Mouse (Mus musculus) heart, embryonic 14.5 days (tissue): Measurements from ENCODE around the gene Tnfrsf13c. TPM values are rescaled to one million over a fixed set of nuclear protein-coding genes. Genes with fewer than 3 reads are reported as not detected.
A peak's percentile ranks its signal among the peaks of the same experiment; 100 is the strongest.

ENCODE experiments used
- ATAC-seq: fragments of 200-750 bp; cut with Nextera tagmentation; 2 replicates; pipeline ENCODE4 v1.8.0; 2017; ENCODE audit warnings: low read depth, moderate TSS enrichment; ENCODE audit not compliant: insufficient number of reproducible peaks, insufficient read depth, low FRiP score
- H3K27ac ChIP-seq, 2 experiments: fragments of 200-500 bp in 1 of 2; fragments of 300-500 bp in 1 of 2; sonication (generic) in 1 of 2; replicated peaks in 1 of 2; 2 replicates each; pipeline ENCODE4 v1.5.1; 2012 to 2014; ENCODE audit warnings: low read depth in 2 of 2, low read length in 2 of 2, control low read depth in 1 of 2, mild to moderate bottlenecking in 1 of 2, mixed read lengths in 1 of 2; ENCODE audit not compliant: control insufficient read depth in 1 of 2, insufficient read depth in 1 of 2
- H3K27me3 ChIP-seq: fragments of 300-500 bp; sonication (generic); 2 replicates; pipeline ENCODE4 v1.6.1; 2014; ENCODE audit warnings: mild to moderate bottlenecking, low read length, control low read depth; ENCODE audit not compliant: control insufficient read depth, insufficient read depth
- H3K36me3 ChIP-seq: fragments of 300-500 bp; sonication (generic); 2 replicates; pipeline ENCODE4 v1.6.1; 2014; ENCODE audit warnings: mild to moderate bottlenecking, control low read depth, low read length, mixed read lengths; ENCODE audit not compliant: control insufficient read depth, insufficient read depth
- H3K4me1 ChIP-seq, 2 experiments: fragments of 200-500 bp in 1 of 2; fragments of 300-500 bp in 1 of 2; sonication (generic) in 1 of 2; 2 replicates each; pipeline ENCODE4 v1.6.1; 2012 to 2014; ENCODE audit warnings: low read length in 2 of 2, control low read depth in 1 of 2, mixed read lengths in 1 of 2; ENCODE audit not compliant: control insufficient read depth in 2 of 2, insufficient read depth in 2 of 2
- H3K4me2 ChIP-seq: fragments of 300-500 bp; sonication (generic); 2 replicates; pipeline ENCODE4 v1.6.1; 2014; ENCODE audit warnings: mild to moderate bottlenecking, low read length
- H3K4me3 ChIP-seq, 2 experiments: fragments of 200-500 bp in 1 of 2; fragments of 300-500 bp in 1 of 2; sonication (generic) in 1 of 2; 2 replicates each; pipeline ENCODE4 v1.5.1; 2012 to 2014; ENCODE audit warnings: low read length in 2 of 2, mild to moderate bottlenecking in 2 of 2, control low read depth in 1 of 2, low read depth in 1 of 2, moderate library complexity in 1 of 2; ENCODE audit not compliant: control insufficient read depth in 1 of 2, insufficient read depth in 1 of 2
- H3K9ac ChIP-seq: fragments of 300-500 bp; sonication (generic); 2 replicates; pipeline ENCODE4 v1.6.1; 2014; ENCODE audit warnings: mild to moderate bottlenecking, low read length
- H3K9me3 ChIP-seq: fragments of 300-500 bp; sonication (generic); 2 replicates; pipeline ENCODE4 v1.6.1; 2016; ENCODE audit warnings: low read length, control low read depth; ENCODE audit not compliant: control insufficient read depth
- WGBS: fragments of 180-500 bp; shearing (Covaris S2); extraction: QIAGEN DNeasy Blood & Tissue Kit; methylation state at CpG from one replicate; pipeline ENCODE4 v1.1.7; 2014; 5-methylcytosine and 5-hydroxymethylcytosine counted together
- polyA plus RNA-seq: library from polyadenylated mRNA; unstranded; fragments of >200 nt; fragmentation: Nextera tagmentation; extraction: Ambion mirVana; gene quantifications from 2 replicates; pipeline ENCODE4 v1.2.1, GENCODE M21; 2014

Gene Tnfrsf13c
- polyA plus RNA-seq, 1 experiment from 2014 or later: 0.11 TPM

DNA sequence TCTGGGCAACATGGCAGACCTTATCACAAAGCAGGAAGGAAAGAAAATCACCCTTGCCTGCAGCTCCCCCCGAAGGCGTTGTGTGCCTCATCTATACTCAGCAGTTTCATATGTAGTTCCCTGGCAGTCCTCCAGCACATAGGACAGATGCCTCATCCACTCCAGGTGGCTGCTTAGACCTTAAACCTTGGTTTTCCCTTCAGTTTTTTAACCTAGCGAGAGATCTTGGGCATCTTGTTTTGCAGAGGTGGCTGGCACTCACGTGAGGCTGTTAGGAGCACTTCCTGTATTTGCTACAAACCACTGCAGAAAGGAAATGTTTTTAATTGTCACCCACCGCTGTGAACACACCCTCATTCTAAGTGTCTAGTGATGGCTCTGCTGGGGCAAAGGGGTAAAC, 37.2 kb downstream of the Tnfrsf13c start:
- WGBS: 54% methylated on average over 5 of the region's 5 CpGs
- Histone ChIP-seq H3K4me3 (no peak overlapping the region), H3K9me3 (no peaks in the 10 kb centered on the region; the same call in 1 of the 2 replicates), H3K36me3 (peaks cover 61% of the 10 kb centered on the region), H3K9ac (no peak overlapping the region), H3K27ac (peak overlapping the region; percentile 30 to 49; a peak in 3 of 4 replicates), H3K27me3 (peaks cover 3% of the 10 kb centered on the region; the same call in 1 of the 2 replicates), H3K4me2 (peak overlapping the region; percentile 31; the same call in 1 of the 2 replicates), H3K4me1 (peaks cover 35 to 40% of the 10 kb centered on the region in 2 experiments)
- ATAC-seq: no peak

DNA sequence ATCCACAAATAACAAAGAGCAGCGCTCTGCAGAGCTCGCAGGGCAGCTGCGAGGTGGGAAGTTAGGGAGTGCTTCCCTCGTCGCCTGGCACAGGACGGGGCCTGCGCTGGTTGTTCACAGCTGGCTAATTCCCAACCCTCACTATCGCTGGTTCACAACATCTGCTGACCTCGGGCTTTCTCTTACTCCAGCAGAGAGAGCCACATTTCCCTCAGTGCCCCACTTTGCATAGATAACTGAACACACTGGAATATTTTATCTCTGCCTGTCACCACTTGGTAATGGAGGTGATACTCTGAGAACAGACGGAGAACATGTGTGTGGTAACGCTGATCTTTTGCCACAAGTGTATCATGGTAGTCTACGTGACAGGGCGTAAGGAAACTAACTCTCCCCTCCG, 38.0 kb downstream of the Tnfrsf13c start:
- Histone ChIP-seq H3K9me3 (no peaks in the 10 kb centered on the region; the same call in 1 of the 2 replicates), H3K4me3 (no peak overlapping the region), H3K36me3 (peaks cover 61% of the 10 kb centered on the region), H3K4me2 (peak overlapping the region; percentile 31), H3K4me1 (peaks cover 38 to 45% of the 10 kb centered on the region in 2 experiments), H3K9ac (no peak overlapping the region), H3K27me3 (peaks cover 3% of the 10 kb centered on the region; the same call in 1 of the 2 replicates), H3K27ac (peak overlapping the region; percentile 30 to 49; a peak in 3 of 4 replicates)
- peak; percentile 80 for ATAC-seq
- WGBS: 15% methylated on average over 14 of the region's 14 CpGs

DNA sequence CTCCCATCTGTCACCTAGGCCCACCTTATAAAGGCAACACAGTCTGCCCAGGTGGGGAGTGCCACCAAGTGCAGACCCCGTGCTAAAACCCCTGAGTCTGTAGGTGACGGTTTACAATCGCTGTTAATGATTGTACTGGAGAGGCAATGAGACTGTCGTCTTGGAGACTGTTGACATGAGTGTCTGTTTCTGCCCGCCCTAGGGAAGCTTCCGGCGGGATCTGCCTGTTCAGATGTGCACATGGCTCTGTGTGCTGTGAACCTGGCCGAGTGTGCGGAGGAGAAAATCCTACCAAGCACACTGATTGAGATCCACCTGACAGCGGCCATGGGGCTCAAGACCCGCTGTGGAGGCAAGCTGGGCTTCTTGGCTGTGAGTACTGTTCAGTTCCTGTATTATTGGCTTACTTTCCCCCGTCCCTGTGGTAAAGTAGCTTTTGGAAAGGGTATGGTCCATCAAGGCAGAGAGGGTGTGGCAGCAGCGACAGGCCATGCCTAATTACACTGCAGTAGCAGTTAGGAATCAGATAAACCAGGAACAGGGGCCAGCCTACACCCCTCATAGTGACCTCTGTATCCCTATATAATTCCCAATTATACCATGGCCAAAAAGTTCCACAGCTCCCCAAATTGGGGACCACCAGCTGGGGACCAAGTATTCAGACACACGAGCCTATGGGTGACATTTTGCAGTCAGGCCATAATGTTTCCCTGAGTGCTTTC, 38.9 kb downstream of the Tnfrsf13c start:
- WGBS: 76% methylated on average over 14 of the region's 14 CpGs
- Histone ChIP-seq H3K27ac (peak overlapping the region in 1 of 2 experiments; percentile 49; a peak in 2 of 4 replicates), H3K36me3 (peaks cover 62% of the 10 kb centered on the region)

DNA sequence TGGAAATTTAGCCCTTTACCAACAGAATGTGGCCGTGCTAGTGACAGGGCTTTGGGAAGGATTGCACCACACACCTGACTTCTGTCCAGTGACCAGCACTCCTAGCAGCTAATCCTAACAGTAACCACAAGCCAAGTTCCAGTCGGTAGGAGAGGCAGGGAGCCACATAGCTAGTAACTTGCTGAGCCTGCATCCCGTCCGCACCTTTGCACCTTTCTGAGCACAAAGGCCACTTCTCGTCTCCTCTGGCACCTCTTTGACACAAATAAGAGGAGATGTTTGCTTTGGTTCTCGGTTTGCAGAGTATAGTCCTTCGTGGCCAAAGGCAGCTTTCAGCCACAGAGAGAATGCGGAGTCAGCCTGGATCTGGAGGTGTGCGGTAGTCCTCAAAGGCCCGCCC, 39.5 kb downstream of the Tnfrsf13c start:
- peaks cover 64% of the 10 kb centered on the region for H3K36me3 ChIP-seq

More for the DNA sequence above, 38.9 kb downstream of the Tnfrsf13c start:
- Histone ChIP-seq H3K9ac (no peak overlapping the region; the same call in 1 of the 2 replicates), H3K9me3 (no peaks in the 10 kb centered on the region; the same call in 1 of the 2 replicates), H3K4me1 (peaks cover 43 to 54% of the 10 kb centered on the region in 2 experiments), H3K4me2 (peak overlapping the region; percentile 31; the same call in 1 of the 2 replicates), H3K4me3 (no peak overlapping the region), H3K27me3 (peaks cover 3% of the 10 kb centered on the region; the same call in 1 of the 2 replicates)
- no peak for ATAC-seq

DNA sequence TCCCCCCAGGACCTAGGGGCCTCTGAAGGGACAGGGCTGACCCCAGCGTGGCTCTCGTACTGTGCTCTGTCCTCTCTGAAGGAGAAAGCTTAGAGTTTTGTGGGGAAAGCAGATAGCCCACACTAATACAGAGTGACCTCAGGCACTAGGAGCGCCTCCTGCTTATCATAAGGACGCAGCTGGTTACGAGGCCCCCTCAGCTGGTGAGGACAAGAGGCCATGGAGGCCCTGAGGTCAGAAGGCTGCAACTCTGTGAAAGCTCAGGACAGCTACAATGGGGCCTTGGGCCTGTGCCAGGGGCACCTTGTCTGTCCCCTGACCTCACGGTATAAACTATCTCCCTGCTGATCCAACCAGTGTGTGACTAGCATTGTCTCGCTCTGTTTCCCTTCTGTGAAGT, 40.0 kb downstream of the Tnfrsf13c start:
- H3K9ac ChIP-seq: peak overlapping the region; percentile 44; the same call in 1 of the 2 replicates
- ATAC-seq: no peak
- 22% methylated on average over 7 of the region's 7 CpGs for WGBS

More for the DNA sequence above, 39.5 kb downstream of the Tnfrsf13c start:
- Histone ChIP-seq H3K4me3 (no peak overlapping the region), H3K9ac (no peak overlapping the region; the same call in 1 of the 2 replicates), H3K9me3 (no peaks in the 10 kb centered on the region; the same call in 1 of the 2 replicates), H3K27ac (no peak overlapping the region), H3K4me1 (peaks cover 43 to 58% of the 10 kb centered on the region in 2 experiments), H3K27me3 (peaks cover 3% of the 10 kb centered on the region; the same call in 1 of the 2 replicates), H3K4me2 (no peak overlapping the region)
- ATAC-seq: no peak
- 76% methylated on average over 10 of the region's 10 CpGs for WGBS

DNA sequence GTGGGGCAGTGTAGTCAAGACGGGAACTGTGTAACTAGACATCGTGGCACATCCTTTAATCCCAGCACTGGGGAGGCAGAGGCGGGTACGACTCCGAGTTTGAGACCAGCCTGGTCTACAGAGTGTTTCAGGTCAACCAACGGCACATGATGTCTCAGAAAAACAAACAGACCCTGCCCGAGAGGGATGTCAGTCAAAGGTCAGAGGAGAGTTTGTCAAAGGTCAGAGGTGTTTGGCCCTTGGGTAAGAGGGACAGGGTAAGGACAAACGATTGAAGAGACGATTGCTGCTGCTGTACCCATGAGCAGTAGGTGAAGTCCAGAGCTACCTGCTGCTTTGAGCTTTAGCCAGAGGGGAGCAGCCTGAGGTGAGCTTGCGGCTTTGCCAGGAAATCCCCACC, 40.6 kb downstream of the Tnfrsf13c start:
- H3K4me2 ChIP-seq: no peak overlapping the region
- H3K27me3 ChIP-seq: no peaks in the 10 kb centered on the region; the same call in 1 of the 2 replicates
- H3K4me1 ChIP-seq: peaks cover 43 to 58% of the 10 kb centered on the region in 2 experiments
- no peak for ATAC-seq
- no peak overlapping the region for H3K4me3 ChIP-seq
- 0 out of 4 replicates have a peak overlapping the region, but pooled peaks of 1 of the 2 experiments have one; percentile 6 for H3K27ac ChIP-seq
- H3K9ac ChIP-seq: peak overlapping the region; percentile 44
- peaks cover 74% of the 10 kb centered on the region for H3K36me3 ChIP-seq
- WGBS: 78% methylated on average over 10 of the region's 10 CpGs
- H3K9me3 ChIP-seq: no peaks in the 10 kb centered on the region; the same call in 1 of the 2 replicates

More for the DNA sequence above, 40.0 kb downstream of the Tnfrsf13c start:
- Histone ChIP-seq H3K27ac (0 out of 4 replicates have a peak overlapping the region, but pooled peaks of 1 of the 2 experiments have one; percentile 6), H3K4me1 (peaks cover 43 to 58% of the 10 kb centered on the region in 2 experiments), H3K4me2 (no peak overlapping the region), H3K36me3 (peaks cover 69% of the 10 kb centered on the region), H3K9me3 (no peaks in the 10 kb centered on the region; the same call in 1 of the 2 replicates), H3K27me3 (no peaks in the 10 kb centered on the region; the same call in 1 of the 2 replicates), H3K4me3 (no peak overlapping the region)

DNA sequence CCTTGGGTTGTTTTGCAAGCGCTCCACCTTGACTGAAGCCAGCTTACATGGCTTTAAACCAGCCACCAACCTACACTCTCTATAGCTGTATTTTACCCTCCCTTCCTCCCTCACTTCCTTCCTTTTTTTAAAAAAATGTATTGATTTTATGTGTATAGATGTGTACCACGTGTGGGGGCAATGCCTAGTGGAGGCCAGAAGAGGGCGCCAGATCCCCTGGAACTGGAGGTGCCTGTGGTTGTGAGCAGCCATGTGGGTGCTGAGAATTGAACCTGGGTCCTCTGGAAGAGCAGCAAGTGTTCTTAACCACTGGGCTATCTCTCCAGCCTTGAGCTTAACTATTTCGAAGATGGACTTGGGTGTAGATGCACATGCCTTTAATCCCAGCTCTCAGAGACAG, 41.9 kb downstream of the Tnfrsf13c start:
- Histone ChIP-seq H3K4me2 (no peak overlapping the region), H3K9me3 (no peaks in the 10 kb centered on the region; the same call in 1 of the 2 replicates), H3K4me1 (peaks cover 43 to 58% of the 10 kb centered on the region in 2 experiments), H3K36me3 (peaks cover 75% of the 10 kb centered on the region), H3K9ac (no peak overlapping the region), H3K4me3 (no peak overlapping the region), H3K27me3 (no peaks in the 10 kb centered on the region; the same call in 1 of the 2 replicates), H3K27ac (no peak overlapping the region)
- WGBS: 96% methylated on average over 4 of the region's 4 CpGs
- no peak for ATAC-seq
